Mouse (Mus musculus) liver, embryonic 14.5 days (tissue): ENCODE data around the gene Oxnad1.

Experiments
- CTCF ChIP-seq: IDR thresholded peaks from 2 replicates; pipeline ENCODE4 v1.5.1; 2016; ENCODE audit warnings: antibody characterized with exemption, low read depth, control low read depth
- EP300 ChIP-seq: IDR thresholded peaks from 2 replicates; pipeline ENCODE4 v1.6.1; 2016; ENCODE audit warnings: antibody characterized with exemption, low read depth

- TF ChIP-seq EP300: no peak
- peak; percentile 78 for TF ChIP-seq CTCF
Observed at GRCm38 (mm10) chr14:32085486-32086201, 470 bp downstream of the Oxnad1 start, which contains the start of gene Dph3.
